Mouse (Mus musculus) bone marrow macrophage, adult 2 months (primary cell): ENCODE data around the gene Eomes.

Experiments
- CTCF ChIP-seq: IDR thresholded peaks from 2 replicates; pipeline ENCODE4 v1.5.1; 2012; ENCODE audit warnings: low read depth, mild to moderate bottlenecking, low read length, moderate library complexity
- POLR2A ChIP-seq: IDR thresholded peaks from 2 replicates; pipeline ENCODE4 v1.6.1; 2012; ENCODE audit warnings: mild to moderate bottlenecking, low read depth, low read length, borderline replicate concordance

GRCm38 (mm10) chr9:118515476-118515875 is 37.5 kb downstream of the Eomes start:
- TF ChIP-seq CTCF (no peak), POLR2A (no peak)
